Mouse (Mus musculus) megakaryocyte-erythroid progenitor cell, adult 5 weeks (primary cell): ENCODE results near the gene Pate3. TPM values are rescaled to one million over a fixed set of nuclear protein-coding genes. Genes with fewer than 3 reads are reported as not detected.

ENCODE experiments used
- polyA plus RNA-seq: library from polyadenylated mRNA; stranded (reverse); fragments of >175 nt; gene quantifications from 2 replicates; pipeline ENCODE4 v1.2.3, GENCODE M21; 2012

Gene Pate3
- polyA plus RNA-seq, result not detected in 2 replicates

GRCm38 (mm10) chr9:35648102-35648501 lies at the start of gene Pate3:
Pate3 (minus strand) TSS chr9:35648202.

GRCm38 (mm10) chr9:35687013-35687412 lies 39.0 kb upstream of the Pate3 start, which contains the start of gene Pate1:
Pate1 (minus strand) TSS chr9:35687390.

GRCm38 (mm10) chr9:35611841-35612240 lies 36.2 kb downstream of the Pate3 start, which contains the start of gene Pate4:
Pate4 (minus strand) TSS chr9:35611941.

Other genes with a start within 250 kb of the Pate3 start
- gene Cdon, start 227.1 kb downstream of the Pate3 start, polyA plus RNA-seq, result 0.07 and 0.23 TPM in 2 replicates
- not detected in 2 replicates for gene Gm1113, start 129.9 kb downstream of the Pate3 start, polyA plus RNA-seq
- 0.03 and 0.04 TPM in 2 replicates for gene Ddx25, start 89.7 kb downstream of the Pate3 start, polyA plus RNA-seq
- 1.00 and 1.1 TPM in 2 replicates for gene Pus3, start 89.6 kb downstream of the Pate3 start, polyA plus RNA-seq
- gene Pate2, start 77.9 kb downstream of the Pate3 start, polyA plus RNA-seq, result 0.35 and 0.39 TPM in 2 replicates
- 1.5 and 2.6 TPM in 2 replicates for gene Hyls1, start 77.8 kb downstream of the Pate3 start, polyA plus RNA-seq
- not detected in 2 replicates for gene Pate4, start 36.3 kb downstream of the Pate3 start, polyA plus RNA-seq
- gene Pate1, start 39.2 kb upstream of the Pate3 start, polyA plus RNA-seq, result not detected in 2 replicates
- gene Gm17677, start 92.8 kb upstream of the Pate3 start, polyA plus RNA-seq, result not detected in 2 replicates
- gene Gm17727, start 129.9 kb upstream of the Pate3 start, polyA plus RNA-seq, result not detected in 2 replicates
- not detected in 2 replicates for gene Gm27235, start 141.9 kb upstream of the Pate3 start, polyA plus RNA-seq
- not detected in 2 replicates for gene D730048I06Rik, start 141.9 kb upstream of the Pate3 start, polyA plus RNA-seq
- gene 9230110F15Rik, start 195.9 kb upstream of the Pate3 start, polyA plus RNA-seq, result not detected in 2 replicates